Mouse (Mus musculus): ENCODE measurements around the gene Rubcn.

Gene Rubcn

GRCm38 (mm10) chr16:32776676-32777075 lies 100.9 kb downstream of the Rubcn start:
- DNase-seq (ENCODE audit: extremely low spot score, low read depth, low spot score), result no peak
